Mouse (Mus musculus): ENCODE data around the gene Pde1a.

Pde1a gene

GRCm38 (mm10) chr2:79797444-79797843, 331.8 kb downstream of the Pde1a start:
- no peak for DNase-seq

GRCm38 (mm10) chr2:79793186-79793585, 336.1 kb downstream of the Pde1a start:
- no peak for DNase-seq

GRCm38 (mm10) chr2:79786467-79786866, 342.8 kb downstream of the Pde1a start:
- no peak for DNase-seq

GRCm38 (mm10) chr2:79785541-79786134, 343.6 kb downstream of the Pde1a start:
- DNase-seq = no peak
